Mouse (Mus musculus): Measurements from ENCODE around the gene Tssc4. TPM values are rescaled to one million over a fixed set of nuclear protein-coding genes. Genes with fewer than 3 reads are reported as not detected.

Tssc4 gene
- 32.8 and 34.0 TPM in 2 replicates for polyA plus RNA-seq (2015; fragmentation: Nextera tagmentation; extraction: Ambion mirVana)

DNA sequence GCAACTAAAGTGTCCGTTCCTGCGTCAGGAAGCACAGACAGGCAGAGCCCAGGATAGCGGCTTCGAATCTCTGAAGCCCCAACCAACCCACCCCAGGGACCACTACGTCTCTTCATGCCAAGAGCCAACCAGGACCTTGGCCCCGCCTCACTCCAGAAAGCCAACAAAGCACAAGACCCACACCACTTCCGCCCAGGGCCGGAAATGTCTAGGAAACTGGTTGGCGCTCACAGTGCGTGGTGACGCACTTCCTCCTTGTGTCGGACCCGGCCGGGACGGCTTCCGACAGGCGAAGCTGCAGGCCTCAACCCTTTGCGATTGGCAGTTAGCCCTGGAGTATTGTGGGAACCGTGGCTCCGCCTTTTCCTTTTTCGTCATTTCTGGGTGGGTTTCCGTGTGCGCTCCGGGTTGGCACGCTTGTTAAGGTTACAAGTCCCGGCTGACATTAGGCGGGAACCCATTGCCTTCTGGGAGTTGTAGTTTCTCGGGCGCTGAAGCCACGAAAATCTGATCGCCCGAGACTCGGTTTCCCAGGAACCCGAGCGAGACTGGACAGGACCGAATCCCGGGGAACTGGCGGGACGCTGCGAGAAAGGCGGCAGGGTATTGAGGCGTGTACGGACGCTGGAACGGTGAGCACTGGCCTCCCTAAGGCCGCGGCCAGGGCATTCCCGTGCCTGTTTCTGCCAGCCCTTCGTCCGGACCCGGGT is at the start of gene Tssc4:
Tssc4 (plus strand) TSS at position 368 of the 710 bp plus-strand sequence.
- no peak for TF ChIP-seq CTCF (IDR thresholded peaks at IDR 0.05; ENCODE audit: low read depth)
- no peaks in the 10 kb centered on the region for H3K9me3 ChIP-seq (ENCODE audit: control insufficient read depth)
- H3K36me3 ChIP-seq (ENCODE audit: control insufficient read depth, insufficient read depth): peaks cover 37% of the 10 kb centered on the region
- no peaks in the 10 kb centered on the region for H3K27me3 ChIP-seq (replicated peaks; ENCODE audit: control insufficient read depth, insufficient read depth, low read length)
- peak within 1 kb of the TSS; percentile 83 for H3K4me2 ChIP-seq (replicated peaks; ENCODE audit: low read depth)
- peak within 1 kb of the TSS; percentile 91 for H3K27ac ChIP-seq (ENCODE audit: low read depth, low read length)
- H3K9ac ChIP-seq (ENCODE audit: low read depth, low read length): peak within 1 kb of the TSS; percentile 66
- WGBS: under 1% methylated on average over 51 of the region's 51 CpGs
- peak within 1 kb of the TSS; percentile 69 for H3K4me3 ChIP-seq (ENCODE audit: low read depth, low read length)
- ATAC-seq: peak; percentile 97
- H3K4me1 ChIP-seq (replicated peaks; ENCODE audit: control insufficient read depth, insufficient read depth, low read length): peaks cover 5% of the 10 kb centered on the region

DNA sequence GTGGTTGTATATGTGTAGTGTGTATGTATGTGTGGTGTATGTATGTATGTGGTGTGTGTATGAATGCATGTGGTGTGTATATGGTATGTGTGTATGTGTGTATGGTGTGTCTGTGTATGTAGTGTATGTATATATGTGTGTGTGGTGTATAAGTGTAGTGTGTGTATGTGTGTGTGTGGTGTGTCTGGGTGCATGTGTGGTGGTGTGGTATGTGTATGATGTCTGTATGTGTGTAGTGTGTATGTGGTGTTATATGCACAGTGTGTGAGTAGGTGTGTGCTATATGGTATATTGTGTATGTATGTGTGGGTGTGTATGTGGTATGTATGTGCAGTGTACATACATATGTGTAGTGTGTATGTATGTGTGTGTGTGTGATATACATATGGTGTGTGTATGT is 49.0 kb upstream of the Tssc4 start:
- no peak for TF ChIP-seq CTCF (IDR thresholded peaks at IDR 0.05; ENCODE audit: low read depth)
- H3K9me3 ChIP-seq (ENCODE audit: control insufficient read depth): no peaks in the 10 kb centered on the region
- no peak overlapping the region for H3K9ac ChIP-seq (ENCODE audit: low read depth, low read length)
- no peak overlapping the region for H3K27ac ChIP-seq (ENCODE audit: low read depth, low read length)
- 0 out of 2 replicates have a peak, but pooled peaks cover 8% of the 10 kb centered on the region for H3K4me1 ChIP-seq (replicated peaks; ENCODE audit: control insufficient read depth, insufficient read depth, low read length)
- no peaks in the 10 kb centered on the region for H3K36me3 ChIP-seq (ENCODE audit: control insufficient read depth, insufficient read depth)
- H3K27me3 ChIP-seq (replicated peaks; ENCODE audit: control insufficient read depth, insufficient read depth, low read length): no peaks in the 10 kb centered on the region
- H3K4me3 ChIP-seq (ENCODE audit: low read depth, low read length): no peak overlapping the region
- ATAC-seq: no peak
- H3K4me2 ChIP-seq (replicated peaks; ENCODE audit: low read depth): no peak overlapping the region

DNA sequence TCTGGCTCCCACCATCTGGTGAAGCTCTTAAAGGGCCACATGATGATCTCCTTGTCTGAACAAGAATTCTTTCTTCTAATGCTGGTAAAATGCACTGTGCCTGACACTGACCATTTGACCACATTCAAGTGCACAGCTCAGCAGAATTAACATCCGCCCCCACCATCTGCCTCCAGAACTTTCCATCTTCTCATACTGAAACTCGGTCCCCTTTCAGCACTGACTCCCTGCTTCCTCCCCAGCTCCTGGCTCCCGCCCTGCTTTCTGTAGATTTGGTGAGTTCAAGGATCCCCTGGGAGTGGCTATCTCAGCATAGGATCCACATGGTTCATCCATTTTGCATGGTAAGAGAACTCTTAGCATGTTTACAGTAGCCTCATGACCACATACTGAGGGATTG is 48.3 kb upstream of the Tssc4 start:
- H3K27ac ChIP-seq (ENCODE audit: low read depth, low read length): no peak overlapping the region; the same call in 1 of the 2 replicates
- H3K36me3 ChIP-seq (ENCODE audit: control insufficient read depth, insufficient read depth): no peaks in the 10 kb centered on the region
- H3K4me3 ChIP-seq (ENCODE audit: low read depth, low read length): no peak overlapping the region
- H3K27me3 ChIP-seq (replicated peaks; ENCODE audit: control insufficient read depth, insufficient read depth, low read length): no peaks in the 10 kb centered on the region
- 76% methylated on average over 3 of the region's 3 CpGs for WGBS
- H3K9me3 ChIP-seq (ENCODE audit: control insufficient read depth): no peaks in the 10 kb centered on the region
- 0 out of 2 replicates have a peak, but pooled peaks cover 6% of the 10 kb centered on the region for H3K4me1 ChIP-seq (replicated peaks; ENCODE audit: control insufficient read depth, insufficient read depth, low read length)
- no peak overlapping the region for H3K9ac ChIP-seq (ENCODE audit: low read depth, low read length)
- H3K4me2 ChIP-seq (replicated peaks; ENCODE audit: low read depth): no peak overlapping the region
- no peak for TF ChIP-seq CTCF (IDR thresholded peaks at IDR 0.05; ENCODE audit: low read depth)
- no peak for ATAC-seq

DNA sequence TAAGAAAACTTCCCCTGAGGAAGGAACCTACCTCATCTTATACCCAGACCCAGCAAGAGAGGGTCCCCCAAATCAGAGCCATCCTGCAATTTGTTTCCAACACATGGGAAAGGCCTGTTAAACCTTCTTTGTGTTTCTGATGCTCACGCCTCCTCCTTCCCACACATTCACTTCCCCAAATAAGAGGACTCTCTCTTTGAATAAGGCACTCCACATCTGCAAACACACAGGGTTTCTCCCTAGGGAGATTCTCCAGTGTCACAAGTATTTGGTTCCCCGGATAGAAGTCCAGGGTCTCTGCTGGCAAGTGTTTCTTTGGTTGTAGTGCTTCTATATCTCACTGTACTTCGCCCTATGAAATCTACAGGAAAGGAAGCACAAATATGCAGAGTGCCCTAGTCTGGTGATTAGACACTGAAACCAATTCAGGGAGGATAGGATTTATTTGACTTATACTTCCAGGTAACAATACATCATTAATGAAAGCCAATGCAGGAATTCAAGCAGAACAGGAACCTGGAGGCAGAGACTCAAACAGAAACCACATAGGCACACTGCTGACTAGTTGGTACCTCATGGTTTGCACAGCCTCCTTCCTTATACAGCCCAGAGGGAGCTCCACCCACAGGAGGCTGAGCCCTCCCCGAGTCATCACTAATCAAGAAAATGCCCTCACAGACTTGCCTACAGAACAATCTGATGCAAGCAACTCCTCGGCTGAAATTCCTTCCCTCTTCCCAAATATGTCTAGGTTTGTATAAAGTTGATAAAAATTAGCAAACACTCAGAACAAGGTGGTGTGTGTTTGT is 47.5 kb upstream of the Tssc4 start:
- H3K4me1 ChIP-seq (replicated peaks; ENCODE audit: control insufficient read depth, insufficient read depth, low read length): 0 out of 2 replicates have a peak, but pooled peaks cover 3% of the 10 kb centered on the region
- H3K9me3 ChIP-seq (ENCODE audit: control insufficient read depth): no peaks in the 10 kb centered on the region
- H3K27me3 ChIP-seq (replicated peaks; ENCODE audit: control insufficient read depth, insufficient read depth, low read length): no peaks in the 10 kb centered on the region
- ATAC-seq: 0 out of 2 replicates have a peak, but pooled peaks have one; percentile 43
- TF ChIP-seq CTCF (IDR thresholded peaks at IDR 0.05; ENCODE audit: low read depth): no peak
- no peaks in the 10 kb centered on the region for H3K36me3 ChIP-seq (ENCODE audit: control insufficient read depth, insufficient read depth)
- no peak overlapping the region for H3K4me2 ChIP-seq (replicated peaks; ENCODE audit: low read depth)
- H3K9ac ChIP-seq (ENCODE audit: low read depth, low read length): no peak overlapping the region
- 38% methylated on average over 5 of the region's 5 CpGs for WGBS
- no peak overlapping the region; the same call in 1 of the 2 replicates for H3K27ac ChIP-seq (ENCODE audit: low read depth, low read length)
- H3K4me3 ChIP-seq (ENCODE audit: low read depth, low read length): no peak overlapping the region

DNA sequence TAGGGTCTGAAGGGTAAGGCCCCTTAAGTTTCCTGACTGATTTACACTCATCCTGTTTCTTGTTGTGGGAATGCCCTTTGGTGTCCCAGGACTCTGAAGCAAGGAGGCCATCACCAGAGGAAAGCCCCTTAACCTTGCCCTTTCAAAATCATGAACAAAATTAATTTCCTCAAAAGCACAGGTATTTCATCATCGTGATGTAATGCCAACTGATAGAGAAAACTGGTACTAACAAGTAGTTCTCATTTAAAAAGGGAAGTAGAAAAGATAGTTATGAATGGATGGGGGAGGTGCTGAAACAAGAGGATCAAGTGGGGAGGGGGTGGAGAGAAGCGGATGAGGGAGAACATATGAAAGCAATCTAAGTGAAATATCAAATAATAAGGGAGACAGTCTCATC is 45.5 kb upstream of the Tssc4 start:
- WGBS: 86% methylated on average over 2 of the region's 2 CpGs
- H3K9me3 ChIP-seq (ENCODE audit: control insufficient read depth): no peaks in the 10 kb centered on the region
- no peak for TF ChIP-seq CTCF (IDR thresholded peaks at IDR 0.05; ENCODE audit: low read depth)
- H3K4me3 ChIP-seq (ENCODE audit: low read depth, low read length): no peak overlapping the region
- no peaks in the 10 kb centered on the region for H3K36me3 ChIP-seq (ENCODE audit: control insufficient read depth, insufficient read depth)
- H3K9ac ChIP-seq (ENCODE audit: low read depth, low read length): no peak overlapping the region
- H3K4me1 ChIP-seq (replicated peaks; ENCODE audit: control insufficient read depth, insufficient read depth, low read length): 0 out of 2 replicates have a peak, but pooled peaks cover 3% of the 10 kb centered on the region
- H3K27ac ChIP-seq (ENCODE audit: low read depth, low read length): no peak overlapping the region
- no peaks in the 10 kb centered on the region for H3K27me3 ChIP-seq (replicated peaks; ENCODE audit: control insufficient read depth, insufficient read depth, low read length)
- H3K4me2 ChIP-seq (replicated peaks; ENCODE audit: low read depth): no peak overlapping the region
- ATAC-seq: no peak

DNA sequence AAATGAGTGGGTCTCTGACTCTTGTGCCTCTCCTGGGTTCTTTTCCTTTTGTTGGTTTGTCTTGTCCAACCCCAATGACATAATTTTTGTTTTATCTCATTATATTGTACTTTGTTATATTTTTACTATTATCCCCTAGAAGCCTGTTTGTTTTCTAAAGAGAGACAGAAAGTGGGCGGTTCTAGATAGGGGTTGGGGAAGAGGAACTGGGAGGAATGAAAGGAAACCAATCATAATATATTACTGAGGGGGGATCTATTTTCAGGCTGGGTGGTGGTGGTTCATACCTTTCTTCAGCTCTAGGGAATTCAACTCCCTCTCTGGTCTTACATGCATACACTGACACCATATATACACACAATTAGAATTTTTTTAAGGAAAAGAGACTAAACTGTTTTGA is 44.8 kb upstream of the Tssc4 start:
- no peaks in the 10 kb centered on the region for H3K36me3 ChIP-seq (ENCODE audit: control insufficient read depth, insufficient read depth)
- WGBS: 87% methylated on average over 1 of the region's 1 CpGs
- no peaks in the 10 kb centered on the region for H3K27me3 ChIP-seq (replicated peaks; ENCODE audit: control insufficient read depth, insufficient read depth, low read length)
- no peak for TF ChIP-seq CTCF (IDR thresholded peaks at IDR 0.05; ENCODE audit: low read depth)
- H3K9ac ChIP-seq (ENCODE audit: low read depth, low read length): no peak overlapping the region
- H3K9me3 ChIP-seq (ENCODE audit: control insufficient read depth): no peaks in the 10 kb centered on the region
- H3K4me2 ChIP-seq (replicated peaks; ENCODE audit: low read depth): no peak overlapping the region
- no peak overlapping the region for H3K27ac ChIP-seq (ENCODE audit: low read depth, low read length)
- H3K4me1 ChIP-seq (replicated peaks; ENCODE audit: control insufficient read depth, insufficient read depth, low read length): 0 out of 2 replicates have a peak, but pooled peaks cover 3% of the 10 kb centered on the region
- no peak for ATAC-seq
- no peak overlapping the region for H3K4me3 ChIP-seq (ENCODE audit: low read depth, low read length)
